Mouse (Mus musculus) G1E (cell line): ENCODE measurements around the gene Prdm2. TPM values are rescaled to one million over a fixed set of nuclear protein-coding genes. Genes with fewer than 3 reads are reported as not detected.

Source experiments
- ATAC-seq: 2 replicates; pipeline ENCODE4 v1.8.0; 2016; ENCODE audit warnings: mild to moderate bottlenecking; ENCODE audit not compliant: insufficient number of reproducible peaks, poor library complexity, low FRiP score, severe bottlenecking; ENCODE audit errors: extremely low read depth
- DNase-seq: peaks from one replicate; pipeline ENCODE4 v3.0.0; 2012; ENCODE audit warnings: low spot score
- H3K27me3 ChIP-seq: 2 replicates; pipeline ENCODE4 v1.6.1; 2012; ENCODE audit warnings: mild to moderate bottlenecking, low read length, inconsistent platforms; ENCODE audit not compliant: insufficient read depth
- H3K36me3 ChIP-seq: replicated peaks from 2 replicates; pipeline ENCODE3; 2012; ENCODE audit warnings: mild to moderate bottlenecking, inconsistent platforms
- H3K4me1 ChIP-seq: 2 replicates; pipeline ENCODE4 v1.6.1; 2012; ENCODE audit warnings: low read depth, low read length, inconsistent platforms, mixed read lengths; ENCODE audit not compliant: insufficient read depth
- H3K4me3 ChIP-seq: 2 replicates; pipeline ENCODE4 v1.5.1; 2012; ENCODE audit warnings: low read depth, mild to moderate bottlenecking, inconsistent platforms, low read length, moderate library complexity, mixed read lengths
- H3K9me3 ChIP-seq: replicated peaks from 2 replicates; pipeline ENCODE4 v1.6.1; 2012; ENCODE audit warnings: inconsistent platforms
- CTCF ChIP-seq: IDR thresholded peaks from 2 replicates; pipeline ENCODE4 v1.5.1; 2012; ENCODE audit warnings: low read depth, low read length, inconsistent platforms, mixed read lengths
- GATA1 ChIP-seq: IDR thresholded peaks from 2 replicates; pipeline ENCODE4 v1.6.1; 2012; ENCODE audit warnings: borderline replicate concordance, low read length, inconsistent platforms, mixed read lengths
- GATA2 ChIP-seq: IDR thresholded peaks from 2 replicates; pipeline ENCODE4 v1.6.1; 2012; ENCODE audit warnings: low read depth, low read length, inconsistent platforms, borderline replicate concordance
- POLR2AphosphoS5 ChIP-seq: IDR thresholded peaks from 2 replicates; pipeline ENCODE4 v1.6.1; 2012; ENCODE audit warnings: low read depth, low read length, inconsistent platforms; ENCODE audit not compliant: insufficient replicate concordance
- TAL1 ChIP-seq: conservative IDR thresholded peaks from 2 replicates; pipeline ENCODE4 v1.6.1; 2012; ENCODE audit warnings: low read depth, low read length, inconsistent platforms, mixed read lengths
- polyA plus RNA-seq: library from polyadenylated mRNA; stranded (reverse); fragments of >175 nt; gene quantifications from 2 replicates; pipeline ENCODE4 v1.2.3, GENCODE M21; 2012
- total RNA-seq, 2 experiments: library from RNA; stranded (forward) in 1 of 2; stranded (reverse) in 1 of 2; fragments of 200-1000 nt in 1 of 2; fragments of >200 nt in 1 of 2; fragmentation: Nextera tagmentation in 1 of 2; gene quantifications; 2 replicates each; pipeline ENCODE4 v1.2.3; 2014 to 2017

Prdm2 gene
- total and polyA plus RNA-seq, 3 experiments: 7.1 to 34.9 (median 9.7) TPM

DNA sequence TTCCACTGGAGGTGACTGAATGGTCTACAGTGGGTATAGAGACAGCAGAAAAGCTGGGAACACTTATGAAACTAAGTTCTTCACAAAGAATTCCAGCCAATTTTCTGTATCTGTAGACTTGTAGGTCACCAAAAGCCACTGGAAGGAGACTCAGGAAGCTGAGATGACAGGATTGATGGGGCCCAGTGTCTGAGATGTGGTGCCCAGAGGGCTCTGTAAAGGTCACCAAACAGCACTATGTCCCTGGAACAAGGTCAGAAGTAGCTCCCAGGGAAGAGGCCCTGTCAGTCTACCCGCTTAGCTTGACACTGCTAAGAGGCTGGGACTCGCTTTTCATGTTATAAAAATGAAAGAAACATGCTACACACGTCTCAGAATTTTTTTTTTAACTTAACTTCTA, 65.1 kb downstream of the Prdm2 start:
- peaks cover 16% of the 10 kb centered on the region for H3K4me1 ChIP-seq
- peaks cover 50% of the 10 kb centered on the region for H3K36me3 ChIP-seq
- H3K9me3 ChIP-seq: no peaks in the 10 kb centered on the region
- no peaks in the 10 kb centered on the region for H3K27me3 ChIP-seq
- TF ChIP-seq GATA2: no peak
- no peak overlapping the region for H3K4me3 ChIP-seq
- ATAC-seq: no peak
- no peak for DNase-seq

DNA sequence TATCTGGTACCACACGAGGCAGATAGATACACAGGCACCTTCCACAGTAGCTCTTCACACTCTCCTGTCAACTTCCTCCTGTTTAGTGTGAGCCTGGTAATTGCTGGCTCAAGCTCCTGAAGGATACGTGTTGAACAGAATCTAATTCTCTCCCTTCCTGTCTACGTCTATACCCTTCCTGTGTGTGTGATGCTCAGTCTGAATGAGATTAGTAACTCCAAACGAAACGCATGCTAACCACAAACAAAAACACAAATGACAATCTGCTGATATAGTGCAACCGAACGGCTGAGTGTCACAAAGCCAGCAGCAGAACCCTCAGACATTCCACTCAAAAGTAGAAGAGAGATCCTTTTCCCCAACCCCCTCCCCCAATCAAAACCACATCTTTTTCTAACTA, 69.2 kb downstream of the Prdm2 start:
- ATAC-seq: peak; percentile 47
- Histone ChIP-seq H3K4me1 (peaks cover 21% of the 10 kb centered on the region), H3K27me3 (no peaks in the 10 kb centered on the region), H3K4me3 (no peak overlapping the region), H3K36me3 (peaks cover 65% of the 10 kb centered on the region), H3K9me3 (no peaks in the 10 kb centered on the region)
- DNase-seq: no peak
- TF ChIP-seq TAL1: no peak
- TF ChIP-seq POLR2AphosphoS5: no peak
- no peak for TF ChIP-seq GATA2
- no peak for TF ChIP-seq GATA1
- TF ChIP-seq CTCF: no peak

DNA sequence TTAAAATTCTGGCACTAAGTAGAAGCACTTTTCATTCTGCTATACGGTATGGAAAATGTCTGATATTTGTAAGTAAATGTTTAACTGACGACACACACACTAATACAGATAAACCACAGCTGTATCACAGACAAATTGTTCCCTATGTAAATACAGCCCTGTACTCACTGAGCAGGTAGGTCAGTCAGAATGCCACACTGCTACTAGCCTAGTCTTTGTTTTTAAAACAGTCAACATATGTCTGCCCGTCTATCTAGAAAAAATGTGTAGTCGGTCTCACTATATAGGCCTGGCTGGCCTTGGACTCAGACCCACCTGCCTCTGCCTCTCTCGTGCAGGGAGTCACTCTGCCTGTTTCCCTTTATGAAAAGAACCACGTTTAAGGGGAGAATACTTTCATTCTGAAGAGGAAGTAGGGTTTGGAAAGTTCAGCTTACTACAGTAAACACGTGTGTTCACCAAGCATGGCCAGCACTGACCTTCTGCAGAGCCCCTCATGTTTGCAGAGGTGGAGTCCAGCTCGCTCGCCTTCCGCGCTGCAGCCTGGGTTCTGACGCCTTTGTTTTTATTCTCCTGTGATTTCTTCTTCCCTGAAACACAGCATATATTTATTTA, 71.0 kb downstream of the Prdm2 start:
- no peaks in the 10 kb centered on the region for H3K27me3 ChIP-seq
- DNase-seq: no peak
- TF ChIP-seq GATA1 (no peak), POLR2AphosphoS5 (no peak), GATA2 (no peak), CTCF (no peak), TAL1 (no peak)
- ATAC-seq: no peak
- no peak overlapping the region for H3K4me3 ChIP-seq
- no peaks in the 10 kb centered on the region for H3K9me3 ChIP-seq
- peaks cover 21% of the 10 kb centered on the region for H3K4me1 ChIP-seq
- H3K36me3 ChIP-seq: peaks cover 56% of the 10 kb centered on the region

DNA sequence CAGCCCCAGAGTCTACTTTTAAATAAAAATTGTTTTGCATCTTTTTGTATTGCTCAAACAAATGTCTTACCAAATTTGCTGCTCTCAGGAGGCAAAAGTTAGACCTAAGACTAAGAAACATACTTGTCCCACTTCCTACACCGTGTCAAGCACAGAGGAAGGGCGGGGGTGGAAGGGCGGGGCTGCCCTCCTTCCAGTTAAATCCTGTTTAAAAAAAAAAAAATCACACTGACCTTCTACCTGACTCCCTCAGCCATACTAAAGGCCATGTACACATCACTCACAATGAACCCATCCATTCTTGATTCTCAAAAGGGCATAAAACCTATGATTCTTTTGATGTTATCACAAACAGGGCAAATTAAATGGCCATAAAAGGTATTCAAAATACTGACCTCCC, 71.9 kb downstream of the Prdm2 start:
- TF ChIP-seq POLR2AphosphoS5: no peak
- no peak for TF ChIP-seq GATA2
- TF ChIP-seq TAL1: no peak
- no peak for TF ChIP-seq CTCF
- TF ChIP-seq GATA1: no peak
- ATAC-seq (no peak), DNase-seq (no peak)
- Histone ChIP-seq H3K27me3 (no peaks in the 10 kb centered on the region), H3K9me3 (no peaks in the 10 kb centered on the region), H3K4me3 (no peak overlapping the region), H3K36me3 (peaks cover 59% of the 10 kb centered on the region), H3K4me1 (peaks cover 21% of the 10 kb centered on the region)

DNA sequence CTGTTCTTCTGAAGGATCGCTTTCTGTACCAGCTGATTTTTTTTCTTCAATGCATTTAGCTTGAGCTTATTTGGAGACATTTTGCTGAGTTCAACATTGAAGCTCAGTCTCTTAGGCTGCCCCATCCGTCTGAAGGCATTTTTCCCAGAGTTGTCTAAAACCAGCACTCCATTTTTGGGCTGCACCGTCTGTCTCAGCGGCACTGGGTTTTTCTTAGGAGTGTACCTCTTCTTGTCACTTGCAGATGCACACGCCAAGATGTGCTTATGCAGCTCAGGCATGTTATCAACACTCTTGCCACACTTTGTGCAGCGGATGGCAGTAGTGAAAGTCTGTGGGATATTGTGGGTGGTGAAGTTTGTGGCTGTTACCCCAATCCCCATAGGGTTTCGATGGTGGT, 80.4 kb downstream of the Prdm2 start:
- ATAC-seq: no peak; the same call in 1 of the 2 replicates
- DNase-seq: no peak
- H3K36me3 ChIP-seq: peaks cover 93% of the 10 kb centered on the region
- no peaks in the 10 kb centered on the region for H3K9me3 ChIP-seq
- no peak for TF ChIP-seq GATA2
- no peak for TF ChIP-seq CTCF
- TF ChIP-seq POLR2AphosphoS5: no peak
- no peak for TF ChIP-seq GATA1
- H3K4me1 ChIP-seq: no peaks in the 10 kb centered on the region
- no peaks in the 10 kb centered on the region for H3K27me3 ChIP-seq
- H3K4me3 ChIP-seq: no peak overlapping the region

DNA sequence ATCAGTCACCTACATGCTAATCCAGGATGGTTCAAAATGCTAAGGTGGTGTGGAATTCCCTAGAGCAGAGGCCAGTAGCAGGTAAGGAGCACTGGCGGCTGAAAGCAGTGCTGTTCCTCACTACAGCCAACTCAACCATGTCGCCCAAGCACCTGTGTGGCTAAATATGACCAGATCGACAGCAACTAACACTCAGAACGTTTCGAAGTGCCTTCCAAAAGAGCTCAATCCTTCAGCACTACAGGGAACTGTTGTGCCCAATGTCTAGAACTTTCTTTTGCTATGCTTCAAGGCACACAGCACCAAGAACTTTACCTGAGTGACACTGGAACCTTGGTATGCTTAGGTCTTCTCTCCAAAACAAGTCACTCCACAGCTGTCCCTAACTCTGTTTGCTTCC, 82.4 kb downstream of the Prdm2 start:
- Histone ChIP-seq H3K27me3 (no peaks in the 10 kb centered on the region), H3K9me3 (no peaks in the 10 kb centered on the region), H3K4me1 (no peaks in the 10 kb centered on the region), H3K4me3 (no peak overlapping the region), H3K36me3 (peaks cover 93% of the 10 kb centered on the region)
- DNase-seq (no peak), ATAC-seq (no peak)
- TF ChIP-seq CTCF: no peak
- no peak for TF ChIP-seq GATA2
- TF ChIP-seq GATA1: no peak
- TF ChIP-seq TAL1: no peak
- no peak for TF ChIP-seq POLR2AphosphoS5
